Mouse (Mus musculus) activated CD4-positive, CD25-positive, alpha-beta regulatory T cell, adult 4 months (primary cell): ENCODE results near the gene Olfr796. TPM values are rescaled to one million over a fixed set of nuclear protein-coding genes. Genes with fewer than 3 reads are reported as not detected.

ENCODE experiments used
- ATAC-seq: one replicate; pipeline ENCODE4 v1.8.0; 2017
- polyA plus RNA-seq, 2 experiments: library from polyadenylated mRNA; unstranded; fragments of 100-300 nt; shearing (Covaris generic); gene quantifications; one replicate each; pipeline ENCODE4 v1.2.1; 2017

Gene Olfr796
- not detected for polyA plus RNA-seq

DNA sequence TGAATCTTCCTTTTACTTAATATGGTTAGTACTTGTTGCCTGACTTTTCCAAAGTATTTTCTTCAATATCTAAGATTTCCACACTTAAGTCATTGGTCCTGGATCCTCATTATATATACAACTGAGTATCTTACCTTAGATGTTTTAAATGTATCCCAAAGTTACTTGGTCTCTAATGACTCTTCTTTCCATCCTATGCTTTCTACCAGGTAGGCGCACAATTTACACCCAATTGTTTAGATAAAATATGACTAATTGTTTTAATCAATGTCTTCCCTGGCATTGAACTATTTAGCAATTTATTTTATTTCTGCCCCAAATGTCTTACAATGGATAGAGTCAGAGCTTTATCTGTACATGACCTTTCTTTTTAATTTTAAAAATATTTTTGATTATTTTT is at the start of gene Olfr796:
Olfr796 (minus strand) TSS at position 101 of the 400 bp plus-strand sequence.
- ATAC-seq = no peak

DNA sequence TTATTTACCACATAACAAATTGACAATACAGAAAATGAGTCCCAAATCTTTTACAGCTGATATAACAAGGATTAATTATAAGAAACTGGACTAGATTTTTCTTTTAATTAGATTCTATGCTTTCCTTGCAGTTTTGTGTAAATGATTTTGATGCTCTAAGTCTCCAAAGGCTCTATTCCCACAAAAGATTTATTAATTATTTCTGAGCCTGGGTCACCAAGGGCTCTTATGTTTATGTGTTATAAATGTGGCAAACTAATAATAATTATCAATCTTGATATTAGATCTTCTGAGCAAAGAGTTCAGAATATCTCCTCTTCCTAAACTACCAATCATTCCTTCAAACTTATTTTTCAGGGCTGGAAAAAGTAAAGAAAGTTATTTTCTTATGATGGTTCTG is 45.0 kb upstream of the Olfr796 start, which contains the start of gene Olfr800:
Olfr800 (plus strand) TSS at position 301 of the 400 bp plus-strand sequence.
- ATAC-seq = no peak

- ATAC-seq = no peak
Measured at GRCm38 (mm10) chr10:129651763-129652162, 39.4 kb upstream of the Olfr796 start.

- ATAC-seq = no peak
Measured at GRCm38 (mm10) chr10:129637184-129637583, 24.8 kb upstream of the Olfr796 start, which contains the start of gene Olfr799. Gene Olfr799 (plus strand): TSS chr10:129637484.

GRCm38 (mm10) chr10:129627834-129628233 is 15.5 kb upstream of the Olfr796 start, which contains the start of gene Olfr798:
Gene Olfr798 (minus strand): TSS chr10:129627934.
- no peak for ATAC-seq

DNA sequence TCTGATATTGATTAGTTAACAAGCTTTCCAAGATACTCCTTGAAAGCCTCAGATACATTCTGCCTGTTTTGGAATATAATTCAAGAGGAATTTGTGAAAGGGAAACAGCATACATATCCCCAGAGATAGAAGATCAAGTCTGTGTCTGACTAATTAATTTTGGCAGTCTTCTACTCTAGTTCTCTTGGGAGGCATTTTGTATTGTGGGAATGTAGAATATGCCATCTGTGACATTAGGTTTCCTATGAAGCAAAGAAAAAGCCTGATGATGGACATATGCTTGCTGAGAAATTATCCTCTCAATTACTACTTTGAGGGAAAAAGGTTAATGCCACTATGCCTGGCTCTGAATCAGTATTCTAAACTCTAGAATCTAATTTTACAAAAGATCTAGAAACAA is 10.9 kb upstream of the Olfr796 start:
- ATAC-seq = no peak

- no peak for ATAC-seq
Measured at GRCm38 (mm10) chr10:129621724-129622123, 9.4 kb upstream of the Olfr796 start.

- no peak for ATAC-seq
Measured at GRCm38 (mm10) chr10:129577066-129577465, 35.3 kb downstream of the Olfr796 start.

DNA sequence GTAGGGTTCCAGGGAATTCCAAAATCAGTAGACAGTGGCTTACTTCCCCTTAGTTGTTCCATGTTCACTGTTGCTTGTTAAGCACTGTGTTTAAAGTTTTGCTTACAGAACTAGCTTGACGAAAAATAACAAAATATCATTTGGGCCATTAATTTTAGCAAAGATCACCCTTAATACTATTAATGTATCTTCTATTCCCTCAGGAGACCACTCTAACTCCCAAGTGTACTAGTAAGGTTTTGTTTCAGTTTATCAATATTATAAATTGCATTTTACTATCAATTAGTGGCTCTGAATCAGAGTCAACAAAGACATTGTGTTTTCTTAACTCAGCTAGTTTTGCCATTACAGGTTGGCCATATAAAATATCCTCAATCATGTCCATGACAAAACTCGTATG is 45.0 kb downstream of the Olfr796 start, which contains the start of gene Olfr794:
Olfr794 (plus strand) TSS at position 301 of the 400 bp plus-strand sequence.
- no peak for ATAC-seq

Other genes starting within 250 kb of the Olfr796 start
- gene Olfr784, start 228.5 kb downstream of the Olfr796 start, polyA plus RNA-seq = not detected
- gene Olfr785, start 207.1 kb downstream of the Olfr796 start, polyA plus RNA-seq = not detected
- gene Olfr786, start 185.3 kb downstream of the Olfr796 start, polyA plus RNA-seq = not detected
- under 1 TPM in 1 of 2 experiments, not detected in 1; 0.33 TPM for gene Olfr787, start 150.7 kb downstream of the Olfr796 start, polyA plus RNA-seq
- not detected for gene Olfr788, start 141.6 kb downstream of the Olfr796 start, polyA plus RNA-seq
- not detected for gene Olfr789, start 127.8 kb downstream of the Olfr796 start, polyA plus RNA-seq
- gene Olfr790, start 114.1 kb downstream of the Olfr796 start, polyA plus RNA-seq = not detected
- not detected for gene Olfr791, start 90.8 kb downstream of the Olfr796 start, polyA plus RNA-seq
- gene Olfr792, start 73.4 kb downstream of the Olfr796 start, polyA plus RNA-seq = not detected
- not detected for gene Olfr794, start 44.9 kb downstream of the Olfr796 start, polyA plus RNA-seq
- under 1 TPM in 1 of 2 experiments, not detected in 1; 0.61 TPM for gene Olfr798, start 15.4 kb upstream of the Olfr796 start, polyA plus RNA-seq
- not detected for gene Olfr799, start 24.9 kb upstream of the Olfr796 start, polyA plus RNA-seq
- gene Olfr800, start 45.1 kb upstream of the Olfr796 start, polyA plus RNA-seq = not detected
- gene Olfr801, start 61.3 kb upstream of the Olfr796 start, polyA plus RNA-seq = not detected
- not detected for gene Olfr802, start 75.6 kb upstream of the Olfr796 start, polyA plus RNA-seq
- gene Olfr803, start 81.7 kb upstream of the Olfr796 start, polyA plus RNA-seq = not detected
- gene Olfr804, start 90.6 kb upstream of the Olfr796 start, polyA plus RNA-seq = not detected
- under 1 TPM in 1 of 2 experiments, not detected in 1; 0.24 TPM for gene Olfr805, start 116.8 kb upstream of the Olfr796 start, polyA plus RNA-seq
- not detected for gene Olfr806, start 129.4 kb upstream of the Olfr796 start, polyA plus RNA-seq
- not detected for gene Olfr807, start 145.2 kb upstream of the Olfr796 start, polyA plus RNA-seq
- gene Olfr808, start 152.9 kb upstream of the Olfr796 start, polyA plus RNA-seq = not detected
- not detected for gene Olfr809, start 162.1 kb upstream of the Olfr796 start, polyA plus RNA-seq
- gene Olfr810, start 182.3 kb upstream of the Olfr796 start, polyA plus RNA-seq = not detected
- not detected for gene Olfr811, start 191.8 kb upstream of the Olfr796 start, polyA plus RNA-seq
- not detected for gene Olfr812, start 233.5 kb upstream of the Olfr796 start, polyA plus RNA-seq
- gene Olfr813, start 242.8 kb upstream of the Olfr796 start, polyA plus RNA-seq = not detected